Mouse (Mus musculus) neural tube, embryonic 13.5 days (tissue): Measurements from ENCODE around the gene Rgl1. TPM values are rescaled to one million over a fixed set of nuclear protein-coding genes. Genes with fewer than 3 reads are reported as not detected.

Source experiments
- ATAC-seq: fragments of 200-750 bp; cut with Nextera tagmentation; 2 replicates; pipeline ENCODE4 v1.8.0; 2017; ENCODE audit warnings: low read depth, mild to moderate bottlenecking, moderate TSS enrichment, moderate library complexity
- H3K27ac ChIP-seq: fragments of 300-500 bp; sonication (generic); replicated peaks from 2 replicates; pipeline ENCODE4 v1.5.1; 2015; ENCODE audit warnings: moderate library complexity, mild to moderate bottlenecking, inconsistent platforms
- H3K27me3 ChIP-seq: fragments of 300-500 bp; sonication (generic); 2 replicates; pipeline ENCODE4 v1.6.1; 2015; ENCODE audit warnings: mild to moderate bottlenecking, inconsistent platforms
- H3K36me3 ChIP-seq: fragments of 300-500 bp; sonication (generic); 2 replicates; pipeline ENCODE4 v1.6.1; 2015; ENCODE audit warnings: mild to moderate bottlenecking, inconsistent platforms
- H3K4me1 ChIP-seq: fragments of 300-500 bp; sonication (generic); replicated peaks from 2 replicates; pipeline ENCODE4 v1.6.1; 2015; ENCODE audit warnings: inconsistent platforms
- H3K4me2 ChIP-seq: fragments of 300-500 bp; sonication (generic); 2 replicates; pipeline ENCODE4 v1.6.1; 2015; ENCODE audit warnings: inconsistent platforms, mild to moderate bottlenecking, moderate library complexity
- H3K4me3 ChIP-seq: fragments of 300-500 bp; sonication (generic); 2 replicates; pipeline ENCODE4 v1.5.1; 2015; ENCODE audit warnings: mild to moderate bottlenecking, inconsistent platforms
- H3K9ac ChIP-seq: fragments of 300-500 bp; sonication (generic); 2 replicates; pipeline ENCODE4 v1.6.1; 2015; ENCODE audit warnings: moderate library complexity, mild to moderate bottlenecking, inconsistent platforms
- H3K9me3 ChIP-seq: fragments of 300-500 bp; sonication (generic); 2 replicates; pipeline ENCODE4 v1.6.1; 2016; ENCODE audit warnings: inconsistent platforms
- WGBS: fragments of 180-500 bp; shearing (Covaris S2); methylation state at CpG from one replicate; pipeline ENCODE4 v1.1.7; 2015; 5-methylcytosine and 5-hydroxymethylcytosine counted together
- polyA plus RNA-seq: library from polyadenylated mRNA; unstranded; fragments of >200 nt; fragmentation: Nextera tagmentation; extraction: Ambion mirVana; gene quantifications from 2 replicates; pipeline ENCODE4 v1.2.1, GENCODE M21; 2015

Gene Rgl1
- polyA plus RNA-seq, 1 experiment from 2014 or later: 25.4 TPM

- Histone ChIP-seq H3K4me3 (no peak overlapping the region), H3K4me1 (peaks cover 28% of the 10 kb centered on the region), H3K27me3 (no peaks in the 10 kb centered on the region), H3K4me2 (no peak overlapping the region), H3K36me3 (no peaks in the 10 kb centered on the region), H3K9ac (no peak overlapping the region), H3K27ac (no peak overlapping the region), H3K9me3 (no peaks in the 10 kb centered on the region)
- ATAC-seq: no peak
- WGBS: 80% methylated on average over 7 of the region's 7 CpGs
Observed at GRCm38 (mm10) chr1:152585385-152585984, 180.7 kb downstream of the Rgl1 start.

GRCm38 (mm10) chr1:152584933-152585332 lies 181.2 kb downstream of the Rgl1 start:
- 75% methylated on average over 8 of the region's 8 CpGs for WGBS
- ATAC-seq: no peak
- no peaks in the 10 kb centered on the region for H3K36me3 ChIP-seq
- H3K27me3 ChIP-seq: no peaks in the 10 kb centered on the region
- H3K4me3 ChIP-seq: no peak overlapping the region
- no peak overlapping the region for H3K27ac ChIP-seq
- peaks cover 24% of the 10 kb centered on the region for H3K4me1 ChIP-seq
- no peak overlapping the region for H3K9ac ChIP-seq
- no peak overlapping the region for H3K4me2 ChIP-seq
- H3K9me3 ChIP-seq: no peaks in the 10 kb centered on the region

- Histone ChIP-seq H3K36me3 (no peaks in the 10 kb centered on the region), H3K9ac (no peak overlapping the region), H3K27ac (no peak overlapping the region)
Observed at GRCm38 (mm10) chr1:152581127-152581905, 184.8 kb downstream of the Rgl1 start.

GRCm38 (mm10) chr1:152578944-152579343 lies 187.2 kb downstream of the Rgl1 start:
- Histone ChIP-seq H3K9me3 (no peaks in the 10 kb centered on the region), H3K4me1 (peaks cover 35% of the 10 kb centered on the region), H3K4me3 (no peak overlapping the region), H3K36me3 (no peaks in the 10 kb centered on the region), H3K4me2 (no peak overlapping the region), H3K27ac (no peak overlapping the region; the same call in 1 of the 2 replicates), H3K9ac (no peak overlapping the region), H3K27me3 (no peaks in the 10 kb centered on the region)
- no peak for ATAC-seq
- 71% methylated on average over 5 of the region's 5 CpGs for WGBS

More at GRCm38 (mm10) chr1:152581127-152581905, 184.8 kb downstream of the Rgl1 start:
- Histone ChIP-seq H3K27me3 (no peaks in the 10 kb centered on the region), H3K4me3 (no peak overlapping the region), H3K4me1 (peaks cover 25% of the 10 kb centered on the region), H3K9me3 (no peaks in the 10 kb centered on the region), H3K4me2 (no peak overlapping the region)
- WGBS: 78% methylated on average over 13 of the region's 13 CpGs
- ATAC-seq: no peak

- no peak overlapping the region; the same call in 1 of the 2 replicates for H3K27ac ChIP-seq
- no peaks in the 10 kb centered on the region for H3K27me3 ChIP-seq
- no peak overlapping the region for H3K4me3 ChIP-seq
- H3K4me2 ChIP-seq: no peak overlapping the region
- peaks cover 42% of the 10 kb centered on the region for H3K4me1 ChIP-seq
- 47% methylated on average over 19 of the region's 19 CpGs for WGBS
- ATAC-seq: no peak
- H3K9me3 ChIP-seq: no peaks in the 10 kb centered on the region
- no peaks in the 10 kb centered on the region for H3K36me3 ChIP-seq
- peak overlapping the region; percentile 53; the same call in 1 of the 2 replicates for H3K9ac ChIP-seq
Observed at GRCm38 (mm10) chr1:152578108-152578721, 187.9 kb downstream of the Rgl1 start.

GRCm38 (mm10) chr1:152576614-152577144 lies 189.5 kb downstream of the Rgl1 start:
- Histone ChIP-seq H3K27me3 (no peaks in the 10 kb centered on the region), H3K4me3 (no peak overlapping the region), H3K27ac (no peak overlapping the region), H3K4me1 (peaks cover 49% of the 10 kb centered on the region), H3K36me3 (no peaks in the 10 kb centered on the region), H3K9me3 (no peaks in the 10 kb centered on the region), H3K4me2 (no peak overlapping the region), H3K9ac (no peak overlapping the region)
- ATAC-seq: 0 out of 2 replicates have a peak, but pooled peaks have one; percentile 13
- WGBS: 11% methylated on average over 7 of the region's 7 CpGs

GRCm38 (mm10) chr1:152575096-152575495 lies 191.1 kb downstream of the Rgl1 start:
- peaks cover 49% of the 10 kb centered on the region for H3K4me1 ChIP-seq
- WGBS: 74% methylated on average over 5 of the region's 5 CpGs
- ATAC-seq: no peak
- no peak overlapping the region for H3K9ac ChIP-seq
- H3K27me3 ChIP-seq: no peaks in the 10 kb centered on the region
- H3K4me2 ChIP-seq: no peak overlapping the region
- H3K9me3 ChIP-seq: no peaks in the 10 kb centered on the region
- H3K36me3 ChIP-seq: 0 out of 2 replicates have a peak, but pooled peaks cover 5% of the 10 kb centered on the region
- H3K27ac ChIP-seq: no peak overlapping the region
- no peak overlapping the region for H3K4me3 ChIP-seq

GRCm38 (mm10) chr1:152573470-152574059 lies 192.6 kb downstream of the Rgl1 start:
- no peak overlapping the region for H3K27ac ChIP-seq
- H3K36me3 ChIP-seq: 0 out of 2 replicates have a peak, but pooled peaks cover 5% of the 10 kb centered on the region
- no peak for ATAC-seq
- H3K27me3 ChIP-seq: no peaks in the 10 kb centered on the region
- peaks cover 49% of the 10 kb centered on the region for H3K4me1 ChIP-seq
- no peak overlapping the region for H3K4me2 ChIP-seq
- WGBS: 52% methylated on average over 8 of the region's 8 CpGs
- no peak overlapping the region for H3K4me3 ChIP-seq
- H3K9me3 ChIP-seq: no peaks in the 10 kb centered on the region
- H3K9ac ChIP-seq: no peak overlapping the region

GRCm38 (mm10) chr1:152572755-152573469 lies 193.2 kb downstream of the Rgl1 start:
- no peak overlapping the region for H3K4me3 ChIP-seq
- WGBS: 35% methylated on average over 7 of the region's 7 CpGs
- H3K4me1 ChIP-seq: peaks cover 46% of the 10 kb centered on the region
- no peak overlapping the region for H3K9ac ChIP-seq
- ATAC-seq: no peak
- no peaks in the 10 kb centered on the region for H3K27me3 ChIP-seq
- no peaks in the 10 kb centered on the region for H3K9me3 ChIP-seq
- H3K36me3 ChIP-seq: 0 out of 2 replicates have a peak, but pooled peaks cover 5% of the 10 kb centered on the region
- H3K4me2 ChIP-seq: no peak overlapping the region
- H3K27ac ChIP-seq: 0 out of 2 replicates have a peak overlapping the region, but pooled peaks have one; percentile 0

GRCm38 (mm10) chr1:152571340-152571739 lies 194.8 kb downstream of the Rgl1 start:
- ATAC-seq: no peak
- WGBS: 95% methylated on average over 14 of the region's 14 CpGs
- H3K4me3 ChIP-seq: no peak overlapping the region

GRCm38 (mm10) chr1:152570681-152571080 lies 195.5 kb downstream of the Rgl1 start:
- 92% methylated on average over 9 of the region's 9 CpGs for WGBS
- Histone ChIP-seq H3K4me2 (no peak overlapping the region), H3K27ac (no peak overlapping the region), H3K27me3 (no peaks in the 10 kb centered on the region), H3K4me1 (peaks cover 35% of the 10 kb centered on the region), H3K36me3 (0 out of 2 replicates have a peak, but pooled peaks cover 5% of the 10 kb centered on the region), H3K9ac (no peak overlapping the region), H3K9me3 (no peaks in the 10 kb centered on the region), H3K4me3 (no peak overlapping the region)
- ATAC-seq: no peak

More at GRCm38 (mm10) chr1:152571340-152571739, 194.8 kb downstream of the Rgl1 start:
- H3K36me3 ChIP-seq: 0 out of 2 replicates have a peak, but pooled peaks cover 5% of the 10 kb centered on the region
- no peaks in the 10 kb centered on the region for H3K27me3 ChIP-seq
- H3K4me2 ChIP-seq: no peak overlapping the region
- peaks cover 39% of the 10 kb centered on the region for H3K4me1 ChIP-seq
- H3K9ac ChIP-seq: no peak overlapping the region
- H3K27ac ChIP-seq: no peak overlapping the region
- no peaks in the 10 kb centered on the region for H3K9me3 ChIP-seq
